Mouse (Mus musculus) midbrain, embryonic 14.5 days (tissue): ENCODE measurements around the gene Map3k11. TPM values are rescaled to one million over a fixed set of nuclear protein-coding genes. Genes with fewer than 3 reads are reported as not detected.

Experiments used
- ATAC-seq: fragments of 200-750 bp; cut with Nextera tagmentation; 2 replicates; pipeline ENCODE4 v1.8.0; 2017; ENCODE audit warnings: moderate number of reproducible peaks, moderate library complexity; ENCODE audit not compliant: low FRiP score, low TSS enrichment
- DNase-seq: peaks from one replicate; pipeline ENCODE4 v3.0.0-alpha.2; 2015
- H3K27ac ChIP-seq: fragments of 300-500 bp; sonication (generic); replicated peaks from 2 replicates; pipeline ENCODE4 v1.5.1; 2014; ENCODE audit warnings: mild to moderate bottlenecking, low read depth, low read length, moderate library complexity
- H3K27me3 ChIP-seq: fragments of 300-500 bp; sonication (generic); 2 replicates; pipeline ENCODE4 v1.6.1; 2014; ENCODE audit warnings: low read length, control low read depth, mixed read lengths; ENCODE audit not compliant: control insufficient read depth, insufficient read depth
- H3K36me3 ChIP-seq: fragments of 300-500 bp; sonication (generic); 2 replicates; pipeline ENCODE4 v1.6.1; 2014; ENCODE audit warnings: low read length, control low read depth; ENCODE audit not compliant: control insufficient read depth, insufficient read depth
- H3K4me1 ChIP-seq: fragments of 300-500 bp; sonication (generic); 2 replicates; pipeline ENCODE4 v1.6.1; 2014; ENCODE audit warnings: mild to moderate bottlenecking, antibody characterized with exemption, low read length, control low read depth; ENCODE audit not compliant: control insufficient read depth, insufficient read depth
- H3K4me2 ChIP-seq: fragments of 300-500 bp; sonication (generic); 2 replicates; pipeline ENCODE4 v1.6.1; 2014; ENCODE audit warnings: mild to moderate bottlenecking, low read length, moderate library complexity
- H3K4me3 ChIP-seq: fragments of 300-500 bp; sonication (generic); replicated peaks from 2 replicates; pipeline ENCODE4 v1.5.1; 2014; ENCODE audit warnings: low read depth, low read length
- H3K9ac ChIP-seq: fragments of 300-500 bp; sonication (generic); replicated peaks from 2 replicates; pipeline ENCODE4 v1.6.1; 2014; ENCODE audit warnings: mild to moderate bottlenecking, low read length, moderate library complexity
- H3K9me3 ChIP-seq: fragments of 300-500 bp; sonication (generic); 2 replicates; pipeline ENCODE4 v1.6.1; 2016; ENCODE audit warnings: low read length, control low read depth, mixed read lengths; ENCODE audit not compliant: control insufficient read depth
- WGBS: fragments of 180-500 bp; shearing (Covaris S2); extraction: QIAGEN DNeasy Blood & Tissue Kit; methylation state at CpG from one replicate; pipeline ENCODE4 v1.1.7; 2014; 5-methylcytosine and 5-hydroxymethylcytosine counted together
- polyA plus RNA-seq: library from polyadenylated mRNA; unstranded; fragments of >200 nt; fragmentation: Nextera tagmentation; extraction: Ambion mirVana; gene quantifications from 2 replicates; pipeline ENCODE4 v1.2.1, GENCODE M21; 2014

Gene Map3k11
- polyA plus RNA-seq = 6.8 and 12.1 TPM in 2 replicates

DNA sequence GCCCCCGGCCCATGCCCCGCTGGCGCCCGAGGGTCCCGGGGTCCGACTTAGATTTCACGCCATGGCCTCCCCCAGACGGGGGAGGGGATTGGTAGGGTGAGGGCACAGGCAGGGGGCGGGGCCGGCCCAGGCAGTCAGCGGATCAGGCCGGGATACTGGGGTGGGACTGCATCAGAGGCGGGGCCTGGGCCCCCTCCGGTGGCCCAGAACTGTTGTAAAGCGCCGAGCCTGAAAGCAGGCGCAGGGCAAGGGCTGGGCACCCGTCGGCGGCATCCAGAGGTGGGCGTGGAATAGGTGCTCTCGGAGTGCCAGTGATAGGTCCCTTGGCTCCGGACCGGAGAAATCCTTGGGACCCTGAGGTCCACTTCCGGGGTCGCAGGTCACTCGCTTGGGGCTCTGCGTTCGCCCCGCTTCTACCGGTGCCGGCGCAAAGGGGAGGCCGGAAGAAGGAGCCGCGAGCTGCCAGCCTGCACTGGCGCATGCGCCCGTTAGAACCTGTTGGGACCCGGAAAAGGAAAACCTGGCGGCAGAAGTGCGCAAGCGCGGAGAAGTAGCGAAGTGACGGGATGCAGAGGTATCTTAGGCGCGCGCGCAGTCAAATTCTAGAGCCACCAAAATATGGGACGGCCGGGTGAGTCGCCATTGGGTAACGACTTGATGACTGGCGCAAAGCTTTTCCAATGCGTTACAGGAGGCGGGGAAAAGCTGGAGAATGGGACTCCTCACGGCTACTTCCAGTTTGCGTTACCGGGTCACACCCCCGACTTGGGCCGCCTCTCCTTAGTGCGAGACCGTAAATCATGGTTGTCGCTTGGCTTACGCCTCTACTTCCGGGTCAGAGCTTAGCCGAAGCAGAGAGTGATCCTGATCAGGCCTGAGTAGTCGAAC, at the start of gene Map3k11, which contains the start of gene Pcnx3:
Gene Map3k11, plus strand, starts transcription at position 543 of the 888 bp plus-strand sequence.
Gene Pcnx3, minus strand, starts transcription at position 709 of the 888 bp plus-strand sequence.
- ATAC-seq (peak; percentile 93), DNase-seq (peak; percentile 99)
- Histone ChIP-seq H3K36me3 (peaks cover 42% of the 10 kb centered on the region), H3K9me3 (no peaks in the 10 kb centered on the region), H3K4me3 (peak within 1 kb of the TSS; percentile 89), H3K9ac (peak within 1 kb of the TSS; percentile 91), H3K4me2 (peak within 1 kb of the TSS; percentile 100), H3K4me1 (peaks cover 33% of the 10 kb centered on the region), H3K27ac (peak within 1 kb of the TSS; percentile 84), H3K27me3 (no peaks in the 10 kb centered on the region)
- under 1% methylated on average over 69 of the region's 69 CpGs for WGBS

DNA sequence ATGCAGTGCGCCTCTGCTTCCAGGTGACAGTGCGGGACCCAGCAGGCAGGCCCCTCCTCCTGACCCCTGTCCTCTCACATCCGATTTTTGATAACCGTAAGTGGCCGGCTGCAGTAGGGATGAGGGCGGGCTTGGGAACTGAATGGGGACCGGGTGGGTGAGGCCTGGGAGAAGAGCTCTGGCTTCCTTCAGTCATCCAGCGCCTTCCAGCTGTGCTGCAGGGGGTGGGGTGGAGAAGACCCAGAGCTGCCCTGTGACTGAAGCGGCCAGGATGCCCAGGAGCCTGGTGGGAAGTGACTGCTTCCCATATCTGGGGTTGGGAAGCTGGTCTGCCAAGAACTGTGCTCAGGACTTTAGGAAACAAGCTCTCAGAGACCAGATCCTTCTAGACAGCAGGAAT, 48.2 kb upstream of the Map3k11 start:
- no peak overlapping the region for H3K27ac ChIP-seq
- H3K36me3 ChIP-seq = peaks cover 67% of the 10 kb centered on the region
- ATAC-seq (no peak), DNase-seq (no peak)
- H3K4me1 ChIP-seq = peaks cover 12% of the 10 kb centered on the region
- H3K4me3 ChIP-seq = no peak overlapping the region
- H3K9me3 ChIP-seq = no peaks in the 10 kb centered on the region
- no peak overlapping the region for H3K9ac ChIP-seq
- H3K27me3 ChIP-seq = no peaks in the 10 kb centered on the region
- no peak overlapping the region for H3K4me2 ChIP-seq
- WGBS = 85% methylated on average over 9 of the region's 9 CpGs

DNA sequence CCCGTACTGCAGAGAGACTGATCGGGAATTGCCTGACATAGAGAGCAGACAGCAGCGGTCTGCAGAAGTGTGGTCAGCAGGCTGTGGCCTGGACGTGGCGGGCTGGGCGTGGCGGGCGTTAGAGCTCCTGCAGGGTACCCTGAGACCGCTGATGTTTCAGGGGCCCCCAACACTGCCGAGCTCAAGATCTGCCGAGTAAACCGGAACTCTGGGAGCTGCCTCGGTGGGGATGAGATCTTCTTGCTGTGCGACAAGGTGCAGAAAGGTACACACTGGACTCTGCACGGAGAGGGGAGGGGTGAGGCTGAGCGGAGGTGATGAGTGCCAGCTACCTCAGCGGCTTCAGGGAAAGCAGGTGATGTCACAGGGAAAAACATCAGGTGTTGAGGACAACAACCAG, 47.5 kb upstream of the Map3k11 start:
- peaks cover 12% of the 10 kb centered on the region for H3K4me1 ChIP-seq
- H3K4me2 ChIP-seq = no peak overlapping the region
- no peaks in the 10 kb centered on the region for H3K27me3 ChIP-seq
- H3K9ac ChIP-seq = no peak overlapping the region
- no peak for ATAC-seq
- no peak overlapping the region for H3K4me3 ChIP-seq
- no peak for DNase-seq
- no peaks in the 10 kb centered on the region for H3K9me3 ChIP-seq
- H3K36me3 ChIP-seq = peaks cover 74% of the 10 kb centered on the region
- H3K27ac ChIP-seq = no peak overlapping the region
- 96% methylated on average over 17 of the region's 17 CpGs for WGBS

DNA sequence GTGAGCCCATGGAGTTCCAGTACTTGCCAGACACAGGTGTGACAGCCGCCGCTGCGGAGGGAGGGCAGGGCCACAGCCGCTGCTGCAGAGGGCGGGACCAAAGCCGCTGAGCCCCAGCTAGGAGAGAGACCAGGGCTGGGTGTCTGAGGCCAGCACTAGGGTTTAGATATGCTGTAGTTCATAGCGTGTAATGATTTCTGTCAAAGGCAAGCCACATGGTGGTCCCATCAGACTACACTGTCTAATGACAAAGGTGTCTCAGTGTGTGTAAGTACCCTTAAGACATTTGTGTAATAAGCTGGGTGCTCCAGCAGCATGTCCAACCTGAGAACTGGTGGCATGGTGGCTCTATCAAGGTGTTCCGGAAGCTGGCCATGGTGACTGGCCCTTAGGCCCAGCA, 46.9 kb upstream of the Map3k11 start:
- Histone ChIP-seq H3K36me3 (peaks cover 80% of the 10 kb centered on the region), H3K27me3 (no peaks in the 10 kb centered on the region), H3K27ac (no peak overlapping the region), H3K4me3 (no peak overlapping the region), H3K4me2 (no peak overlapping the region), H3K9me3 (no peaks in the 10 kb centered on the region), H3K4me1 (peaks cover 11% of the 10 kb centered on the region), H3K9ac (no peak overlapping the region)
- ATAC-seq = no peak
- DNase-seq = no peak
- 90% methylated on average over 8 of the region's 8 CpGs for WGBS

DNA sequence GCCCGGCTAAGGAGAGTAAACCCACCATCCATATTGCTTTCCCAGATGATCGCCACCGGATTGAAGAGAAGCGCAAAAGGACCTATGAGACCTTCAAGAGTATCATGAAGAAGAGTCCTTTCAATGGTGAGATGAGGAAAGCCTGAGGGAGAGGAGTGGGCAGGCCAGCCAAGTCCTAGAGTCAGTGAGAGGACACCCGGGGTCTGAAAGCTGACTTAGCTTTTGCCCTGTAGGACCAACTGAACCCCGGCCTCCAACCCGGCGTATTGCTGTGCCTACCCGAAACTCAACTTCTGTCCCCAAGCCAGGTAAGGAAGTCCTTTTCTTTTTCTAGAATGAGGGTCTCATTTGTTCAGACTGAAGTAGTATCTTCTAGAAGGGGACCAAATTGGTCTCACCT, 43.3 kb upstream of the Map3k11 start:
- H3K9ac ChIP-seq = no peak overlapping the region
- H3K4me1 ChIP-seq = peaks cover 14% of the 10 kb centered on the region
- no peak for ATAC-seq
- peaks cover 81% of the 10 kb centered on the region for H3K36me3 ChIP-seq
- H3K27me3 ChIP-seq = no peaks in the 10 kb centered on the region
- 94% methylated on average over 9 of the region's 9 CpGs for WGBS
- H3K4me3 ChIP-seq = no peak overlapping the region
- no peaks in the 10 kb centered on the region for H3K9me3 ChIP-seq
- no peak overlapping the region for H3K27ac ChIP-seq
- H3K4me2 ChIP-seq = no peak overlapping the region
- no peak for DNase-seq

DNA sequence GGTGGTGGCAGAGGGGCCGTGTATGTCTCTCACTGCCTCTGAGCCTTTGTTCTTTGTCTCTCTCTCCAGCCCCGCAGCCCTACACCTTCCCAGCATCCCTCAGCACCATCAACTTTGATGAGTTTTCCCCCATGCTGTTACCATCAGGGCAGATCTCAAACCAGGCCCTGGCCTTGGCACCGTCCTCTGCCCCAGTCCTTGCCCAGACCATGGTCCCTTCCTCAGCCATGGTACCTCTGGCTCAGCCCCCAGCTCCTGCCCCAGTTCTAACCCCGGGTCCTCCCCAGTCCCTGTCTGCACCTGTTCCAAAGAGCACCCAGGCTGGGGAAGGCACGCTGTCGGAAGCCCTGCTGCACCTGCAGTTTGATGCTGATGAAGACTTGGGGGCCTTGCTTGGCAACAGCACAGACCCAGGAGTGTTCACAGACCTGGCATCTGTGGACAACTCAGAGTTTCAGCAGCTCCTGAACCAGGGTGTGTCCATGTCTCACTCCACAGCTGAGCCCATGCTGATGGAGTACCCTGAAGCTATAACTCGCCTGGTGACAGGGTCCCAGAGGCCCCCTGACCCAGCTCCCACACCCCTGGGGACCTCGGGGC, 41.7 kb upstream of the Map3k11 start:
- ATAC-seq = no peak
- 94% methylated on average over 8 of the region's 8 CpGs for WGBS

DNA sequence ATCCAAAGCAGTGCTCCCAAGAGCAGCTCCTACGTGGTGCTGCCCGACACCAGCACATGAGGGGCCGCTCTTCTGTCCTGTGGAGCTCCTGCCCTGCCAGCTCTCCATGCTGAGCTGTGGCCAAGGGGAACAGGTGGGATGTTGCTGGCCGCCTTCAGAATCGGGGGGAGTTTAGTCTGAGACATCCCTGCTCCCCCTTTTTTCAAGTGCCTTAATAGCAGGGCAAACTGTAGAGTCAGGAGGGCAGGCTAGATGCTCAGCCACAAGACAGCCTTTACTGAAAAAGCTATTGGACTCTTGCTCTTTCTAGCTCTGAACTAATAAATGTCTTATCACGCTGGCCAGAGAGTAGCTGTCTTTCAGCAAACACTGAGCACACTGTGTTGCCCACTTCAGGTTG, 40.8 kb upstream of the Map3k11 start:
- peaks cover 14% of the 10 kb centered on the region for H3K4me1 ChIP-seq
- no peaks in the 10 kb centered on the region for H3K9me3 ChIP-seq
- DNase-seq = no peak
- WGBS = 96% methylated on average over 6 of the region's 6 CpGs
- no peak overlapping the region for H3K4me3 ChIP-seq
- H3K27ac ChIP-seq = peak overlapping the region; percentile 78
- H3K4me2 ChIP-seq = no peak overlapping the region
- no peak overlapping the region for H3K9ac ChIP-seq
- 0 out of 2 replicates have a peak, but pooled peaks cover 2% of the 10 kb centered on the region for H3K27me3 ChIP-seq
- H3K36me3 ChIP-seq = peaks cover 61% of the 10 kb centered on the region
- ATAC-seq = no peak

More for the DNA sequence above, 41.7 kb upstream of the Map3k11 start:
- Histone ChIP-seq H3K27ac (no peak overlapping the region), H3K4me3 (no peak overlapping the region), H3K4me2 (no peak overlapping the region), H3K4me1 (peaks cover 14% of the 10 kb centered on the region), H3K27me3 (no peaks in the 10 kb centered on the region), H3K36me3 (peaks cover 71% of the 10 kb centered on the region), H3K9me3 (no peaks in the 10 kb centered on the region), H3K9ac (no peak overlapping the region)
- DNase-seq = no peak

DNA sequence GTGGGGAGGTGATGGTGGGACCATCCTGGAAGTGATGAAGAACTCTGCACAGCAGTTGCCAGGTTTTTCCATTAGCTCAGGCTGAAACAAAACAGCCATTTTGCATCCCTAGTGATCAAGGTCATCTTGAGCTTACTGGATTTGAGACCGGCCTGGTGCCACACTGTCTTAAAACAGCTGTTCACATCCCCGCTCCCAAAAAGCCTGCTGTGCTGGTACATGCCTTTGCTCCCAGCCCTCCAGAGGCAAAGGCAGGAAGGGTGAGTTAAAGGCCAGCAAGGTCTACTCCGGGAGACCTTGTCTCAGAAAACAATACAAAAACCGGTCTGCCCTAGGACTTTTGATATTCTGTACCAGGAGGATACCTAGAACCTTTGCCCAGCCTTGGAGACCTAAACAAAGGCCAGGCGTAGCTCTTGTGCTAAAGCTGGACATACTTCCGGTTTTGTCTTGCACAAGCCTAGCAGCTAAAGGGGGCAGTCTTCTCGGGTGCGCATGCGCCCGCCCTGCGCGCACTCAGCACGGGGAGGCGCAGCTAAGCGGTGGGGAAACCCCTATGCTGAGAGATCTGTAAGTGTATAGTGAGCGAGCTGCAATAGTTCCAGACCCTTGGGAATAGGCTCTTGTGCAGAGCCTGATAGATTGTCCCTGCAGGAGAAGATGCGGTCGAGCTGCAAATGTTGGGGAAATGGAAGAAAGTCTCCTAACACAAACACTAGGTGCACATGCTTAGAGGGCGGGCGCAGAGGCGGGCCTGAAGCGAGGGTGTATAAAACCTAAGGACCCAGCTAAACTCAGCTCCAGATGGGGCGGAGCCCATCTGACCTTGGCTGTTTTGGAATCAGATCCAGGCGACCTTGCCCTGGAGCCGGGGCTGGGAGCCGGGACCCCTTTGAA, 39.9 kb upstream of the Map3k11 start:
- H3K36me3 ChIP-seq = peaks cover 53% of the 10 kb centered on the region
- ATAC-seq = peak; percentile 85
- H3K9me3 ChIP-seq = no peaks in the 10 kb centered on the region
- peaks cover 14% of the 10 kb centered on the region for H3K4me1 ChIP-seq
- H3K4me2 ChIP-seq = peak overlapping the region; percentile 58
- peak overlapping the region; percentile 43; the same call in 1 of the 2 replicates for H3K9ac ChIP-seq
- peak overlapping the region; percentile 27 for H3K4me3 ChIP-seq
- DNase-seq = peak; percentile 89
- peaks cover 5% of the 10 kb centered on the region for H3K27me3 ChIP-seq
- peak overlapping the region; percentile 78 for H3K27ac ChIP-seq
- 14% methylated on average over 26 of the region's 26 CpGs for WGBS
